Mouse (Mus musculus): ENCODE measurements at regions not wholly inside any gene's neighbourhood (a gene's known extent, or its start where the extent isn't known, plus 50 kb on each side); places are given as distances from the start of the nearest gene placed in this dataset.

- Histone ChIP-seq H3ac (ENCODE audit: control insufficient read depth, insufficient read length, low read depth) (no peak overlapping the region), H3K27me3 (ENCODE audit: control insufficient read depth, insufficient read depth, insufficient read length) (no peaks in the 10 kb centered on the region), H3K79me2 (ENCODE audit: control insufficient read depth, insufficient read depth) (no peaks in the 10 kb centered on the region), H3K79me3 (ENCODE audit: low read depth) (no peaks in the 10 kb centered on the region), H3K4me3 (ENCODE audit: insufficient read depth, poor library complexity, severe bottlenecking) (no peak overlapping the region), H3K36me3 (ENCODE audit: control insufficient read depth, insufficient read depth) (no peaks in the 10 kb centered on the region)
- TF ChIP-seq CTCF (IDR thresholded peaks at IDR 0.05; ENCODE audit: control insufficient read depth, insufficient read depth, insufficient read length): no peak
- TF ChIP-seq CEBPB (IDR thresholded peaks at IDR 0.05; ENCODE audit: low read depth): no peak
- no peak for TF ChIP-seq MAX (IDR thresholded peaks at IDR 0.05)
- TF ChIP-seq USF1 (IDR thresholded peaks at IDR 0.05; ENCODE audit: low read depth): no peak
- no peak for TF ChIP-seq FOSL1 (IDR thresholded peaks at IDR 0.05; ENCODE audit: insufficient read depth, low read length, poor library complexity, severe bottlenecking)
- TF ChIP-seq MYOD1 (IDR thresholded peaks at IDR 0.05; ENCODE audit: control insufficient read depth, insufficient read length, low read depth): no peak
These were observed 181.3 kb downstream of the Gm19935 start for GRCm38 (mm10) chr8:90635766-90636492.

DNA sequence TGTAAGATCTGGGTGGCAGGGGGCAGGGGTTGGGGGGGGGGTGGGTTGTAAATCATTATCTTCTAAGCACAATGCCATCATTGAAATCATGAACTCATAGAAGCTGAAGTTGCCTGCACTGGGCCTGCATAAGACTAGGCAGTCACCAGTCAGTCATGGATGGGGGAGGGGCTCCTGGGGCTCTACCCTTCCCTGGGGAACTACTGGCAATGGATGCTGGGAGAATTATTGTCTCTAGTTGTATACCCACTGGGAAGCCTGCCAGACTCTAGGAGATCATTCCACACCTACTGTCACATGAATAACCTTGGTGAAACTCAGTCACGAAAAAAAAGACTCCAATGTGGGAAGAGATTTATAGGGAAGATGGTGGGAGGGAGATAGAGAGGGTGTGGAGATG, 186.4 kb downstream of the Gm19935 start:
- no peaks in the 10 kb centered on the region for H3K27me3 ChIP-seq (ENCODE audit: control insufficient read depth, insufficient read depth, insufficient read length)
- no peaks in the 10 kb centered on the region for H3K79me2 ChIP-seq (ENCODE audit: control insufficient read depth, insufficient read depth)
- no peak overlapping the region for H3ac ChIP-seq (ENCODE audit: control insufficient read depth, insufficient read length, low read depth)
- no peak for TF ChIP-seq MAX (IDR thresholded peaks at IDR 0.05)
- no peak for TF ChIP-seq MYOG (IDR thresholded peaks at IDR 0.05; ENCODE audit: control insufficient read depth, extremely low read depth, insufficient read length)
- no peak for TF ChIP-seq CTCF (IDR thresholded peaks at IDR 0.05; ENCODE audit: control insufficient read depth, insufficient read depth, insufficient read length)
- no peaks in the 10 kb centered on the region for H3K79me3 ChIP-seq (ENCODE audit: low read depth)
- H3K4me3 ChIP-seq (ENCODE audit: insufficient read depth, poor library complexity, severe bottlenecking): no peak overlapping the region
- no peaks in the 10 kb centered on the region for H3K36me3 ChIP-seq (ENCODE audit: control insufficient read depth, insufficient read depth)

- H3K36me3 ChIP-seq (ENCODE audit: control insufficient read depth, insufficient read depth): no peaks in the 10 kb centered on the region
- H3K27me3 ChIP-seq (ENCODE audit: control insufficient read depth, insufficient read depth, insufficient read length): no peaks in the 10 kb centered on the region
- H3K4me3 ChIP-seq (ENCODE audit: insufficient read depth, poor library complexity, severe bottlenecking): no peak overlapping the region
- TF ChIP-seq MAX (IDR thresholded peaks at IDR 0.05) (no peak), MYOG (IDR thresholded peaks at IDR 0.05; ENCODE audit: control insufficient read depth, extremely low read depth, insufficient read length) (no peak), FOSL1 (IDR thresholded peaks at IDR 0.05; ENCODE audit: insufficient read depth, low read length, poor library complexity, severe bottlenecking) (no peak), USF1 (IDR thresholded peaks at IDR 0.05; ENCODE audit: low read depth) (no peak)
- no peak overlapping the region for H3ac ChIP-seq (ENCODE audit: control insufficient read depth, insufficient read length, low read depth)
- no peaks in the 10 kb centered on the region for H3K79me3 ChIP-seq (ENCODE audit: low read depth)
- H3K79me2 ChIP-seq (ENCODE audit: control insufficient read depth, insufficient read depth): no peaks in the 10 kb centered on the region
These were observed 208.8 kb downstream of the Gm19935 start for GRCm38 (mm10) chr8:90608410-90608809.

DNA sequence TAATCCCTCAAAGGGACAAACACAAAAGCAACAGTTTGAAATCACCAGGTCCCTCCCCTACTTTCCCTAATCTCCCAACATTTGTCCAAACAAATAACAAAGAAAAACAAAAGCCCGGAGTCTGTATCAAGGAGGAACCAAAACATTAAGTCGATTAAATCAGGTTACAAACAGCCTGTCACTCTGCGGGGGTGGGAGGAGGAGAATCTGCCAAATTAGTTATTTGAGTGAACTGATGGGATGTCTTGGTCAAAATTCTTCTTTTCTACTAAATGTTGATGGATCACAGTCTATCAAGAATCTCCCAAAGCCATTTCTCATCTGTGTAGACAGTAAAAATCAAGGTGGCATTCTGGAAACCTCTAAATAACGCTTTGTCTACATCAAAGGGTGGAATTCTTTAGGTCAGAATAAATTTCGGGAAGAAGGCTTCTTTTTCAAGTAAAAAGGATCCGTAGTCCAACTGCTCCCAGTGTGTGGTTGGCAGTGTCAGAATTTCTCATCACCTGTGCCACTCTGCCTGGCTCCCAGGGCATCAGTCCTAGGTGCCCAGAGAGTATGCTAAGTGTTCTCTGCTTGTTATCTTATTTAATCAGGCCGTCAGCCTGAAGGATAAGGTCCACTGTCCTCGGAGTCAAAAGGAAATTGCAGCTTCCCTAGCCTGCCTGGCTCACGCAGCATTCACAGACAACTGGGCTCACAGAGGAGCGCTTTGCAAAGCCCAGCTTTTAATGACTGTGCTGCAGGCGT, 216.1 kb downstream of the Gm19935 start:
- no peak overlapping the region for H3K4me3 ChIP-seq (ENCODE audit: insufficient read depth, poor library complexity, severe bottlenecking)
- H3K79me3 ChIP-seq (ENCODE audit: low read depth): no peaks in the 10 kb centered on the region
- H3ac ChIP-seq (ENCODE audit: control insufficient read depth, insufficient read length, low read depth): no peak overlapping the region
- H3K79me2 ChIP-seq (ENCODE audit: control insufficient read depth, insufficient read depth): no peaks in the 10 kb centered on the region
- H3K27me3 ChIP-seq (ENCODE audit: control insufficient read depth, insufficient read depth, insufficient read length): no peaks in the 10 kb centered on the region
- TF ChIP-seq CEBPB (IDR thresholded peaks at IDR 0.05; ENCODE audit: low read depth) (no peak), FOSL1 (IDR thresholded peaks at IDR 0.05; ENCODE audit: insufficient read depth, low read length, poor library complexity, severe bottlenecking) (no peak), CTCF (IDR thresholded peaks at IDR 0.05; ENCODE audit: control insufficient read depth, insufficient read depth, insufficient read length) (no peak), MAX (IDR thresholded peaks at IDR 0.05) (no peak), MYOD1 (IDR thresholded peaks at IDR 0.05; ENCODE audit: control insufficient read depth, insufficient read length, low read depth) (no peak), USF1 (IDR thresholded peaks at IDR 0.05; ENCODE audit: low read depth) (no peak), MYOG (IDR thresholded peaks at IDR 0.05; ENCODE audit: control insufficient read depth, extremely low read depth, insufficient read length) (no peak)
- H3K36me3 ChIP-seq (ENCODE audit: control insufficient read depth, insufficient read depth): no peaks in the 10 kb centered on the region

DNA sequence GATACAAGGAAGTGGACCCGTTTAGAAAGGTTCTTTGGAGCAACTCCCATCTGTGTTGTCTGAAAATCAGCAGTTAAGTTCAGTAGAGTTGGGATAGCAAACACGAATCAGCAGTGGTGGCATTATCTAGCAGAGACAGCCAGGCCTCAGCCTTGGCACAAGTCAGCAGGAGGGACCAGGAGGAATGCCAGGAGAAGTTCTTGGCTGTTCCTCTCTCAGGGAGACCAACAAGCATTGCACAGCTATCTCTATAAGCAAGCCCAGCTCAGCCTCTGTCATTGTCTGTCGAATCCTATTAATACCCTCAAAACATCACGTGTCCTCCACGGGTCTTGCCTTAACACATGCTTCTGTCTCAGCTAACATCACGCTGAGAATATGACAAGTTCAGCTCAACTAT, 219.8 kb downstream of the Gm19935 start:
- Histone ChIP-seq H3K79me3 (ENCODE audit: low read depth) (no peaks in the 10 kb centered on the region), H3K36me3 (ENCODE audit: control insufficient read depth, insufficient read depth) (no peaks in the 10 kb centered on the region), H3K79me2 (ENCODE audit: control insufficient read depth, insufficient read depth) (no peaks in the 10 kb centered on the region), H3K4me3 (ENCODE audit: insufficient read depth, poor library complexity, severe bottlenecking) (no peak overlapping the region), H3ac (ENCODE audit: control insufficient read depth, insufficient read length, low read depth) (no peak overlapping the region), H3K27me3 (ENCODE audit: control insufficient read depth, insufficient read depth, insufficient read length) (no peaks in the 10 kb centered on the region)
- no peak for TF ChIP-seq USF1 (IDR thresholded peaks at IDR 0.05; ENCODE audit: low read depth)
- TF ChIP-seq FOSL1 (IDR thresholded peaks at IDR 0.05; ENCODE audit: insufficient read depth, low read length, poor library complexity, severe bottlenecking): no peak
- TF ChIP-seq CEBPB (IDR thresholded peaks at IDR 0.05; ENCODE audit: low read depth): no peak

DNA sequence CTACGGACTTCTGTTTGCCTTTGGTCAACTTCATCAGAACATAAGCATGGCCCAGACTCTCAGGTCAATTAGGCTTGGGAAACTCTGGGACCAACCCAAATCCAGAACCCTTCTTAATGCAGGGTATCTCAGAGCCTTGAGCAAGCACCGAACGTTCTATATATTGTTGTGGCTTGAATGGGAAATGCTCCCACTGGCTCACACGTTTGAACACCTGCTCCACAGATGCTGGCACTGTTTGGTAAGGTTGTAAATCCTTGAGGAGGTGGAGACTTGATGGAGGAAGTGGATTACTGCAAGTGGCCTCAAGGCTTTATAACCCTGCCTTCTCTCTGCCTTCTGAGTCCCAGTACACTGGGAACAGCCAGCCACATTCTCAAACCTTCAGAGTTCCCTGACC, 231.3 kb upstream of the Tox3 start:
- Histone ChIP-seq H3K27me3 (ENCODE audit: control insufficient read depth, insufficient read depth, insufficient read length) (no peaks in the 10 kb centered on the region), H3K79me3 (ENCODE audit: low read depth) (no peaks in the 10 kb centered on the region), H3K4me3 (ENCODE audit: insufficient read depth, poor library complexity, severe bottlenecking) (no peak overlapping the region), H3K79me2 (ENCODE audit: control insufficient read depth, insufficient read depth) (no peaks in the 10 kb centered on the region), H3K36me3 (ENCODE audit: control insufficient read depth, insufficient read depth) (no peaks in the 10 kb centered on the region), H3ac (ENCODE audit: control insufficient read depth, insufficient read length, low read depth) (no peak overlapping the region)
- TF ChIP-seq CEBPB (IDR thresholded peaks at IDR 0.05; ENCODE audit: low read depth) (no peak), FOSL1 (IDR thresholded peaks at IDR 0.05; ENCODE audit: insufficient read depth, low read length, poor library complexity, severe bottlenecking) (no peak), MYOD1 (IDR thresholded peaks at IDR 0.05; ENCODE audit: control insufficient read depth, insufficient read length, low read depth) (no peak), MYOG (IDR thresholded peaks at IDR 0.05; ENCODE audit: control insufficient read depth, extremely low read depth, insufficient read length) (no peak)

Measured in C2C12 (cell line).